In the genomic region with DNA sequence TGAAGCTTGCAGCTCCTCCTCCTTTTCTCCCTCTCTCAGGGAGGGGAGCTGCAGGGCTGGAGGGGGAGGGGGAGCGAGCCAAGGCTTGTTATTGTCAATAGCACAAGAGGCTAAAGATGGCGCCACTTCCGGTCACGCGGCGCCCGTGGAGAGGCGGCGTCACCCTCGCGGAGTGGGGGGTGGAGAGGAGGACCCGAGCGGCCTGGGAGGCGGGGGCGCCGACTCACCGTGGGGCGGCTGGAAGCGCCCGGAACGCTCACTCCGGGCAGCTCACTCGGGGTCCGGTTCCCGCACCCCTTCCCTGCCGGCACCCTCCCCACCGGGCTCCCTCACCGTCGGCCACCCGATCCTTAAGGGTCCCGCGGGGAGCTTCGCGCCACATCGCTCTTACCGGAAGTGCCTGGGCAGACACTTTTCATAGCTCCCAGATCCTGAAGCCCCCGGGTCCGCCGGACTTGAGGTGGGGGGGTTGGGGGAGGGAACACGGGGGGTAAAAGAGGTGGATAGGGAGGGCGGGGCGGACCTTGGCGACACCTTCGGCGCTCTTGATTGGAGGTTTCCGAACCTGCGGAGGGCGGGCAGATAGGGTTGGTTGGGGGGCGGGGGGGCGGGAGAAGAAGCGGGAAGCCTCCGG, we compare ENCODE assay signal across 8 mouse cellular contexts. TPM values are rescaled to one million over a fixed set of nuclear protein-coding genes. Genes with fewer than 3 reads are reported as not detected.
DNase-seq lines count a peak whose midpoint lies in the region; ATAC-seq and TF ChIP-seq lines count a peak whose summit lies in the region.

No protein-coding gene starts in this region.

- peak; percentile 39; the same call in 1 of the 2 replicates for TF ChIP-seq POLR2A in cerebellum, adult 2 months (IDR thresholded peaks at IDR 0.05; ENCODE audit: borderline replicate concordance, insufficient read depth, low read length)

- H3K9me3 ChIP-seq in G1E (replicated peaks), result no peaks in the 10 kb centered on the region
- H3K9me3 ChIP-seq in forebrain, postnatal 0 days (ENCODE audit: low read length), result no peaks in the 10 kb centered on the region
- H3K9me3 ChIP-seq in lung, embryonic 16.5 days (ENCODE audit: control insufficient read depth, low read length), result no peaks in the 10 kb centered on the region

- peaks cover 19% of the 10 kb centered on the region for H3K36me3 ChIP-seq in G1E (replicated peaks)
- H3K36me3 ChIP-seq in forebrain, postnatal 0 days (ENCODE audit: insufficient read depth), result no peaks in the 10 kb centered on the region
- peaks cover 4% of the 10 kb centered on the region; the same call in 1 of the 2 replicates for H3K36me3 ChIP-seq in lung, embryonic 16.5 days (ENCODE audit: control insufficient read depth, insufficient read depth, low read length)

- peak; percentile 65 for DNase-seq in G1E (ENCODE audit: low spot score)
- peak; percentile 88 to 89 for DNase-seq in cerebellum, adult 2 months
- peak; percentile 89 for DNase-seq in forebrain, postnatal 0 days
- peak; percentile 62 for DNase-seq in layer of hippocampus, adult 9-10 months (ENCODE audit: low spot score)
- DNase-seq in ovary, postnatal 10 days (ENCODE audit: low spot score), result peak; percentile 66
- peak; percentile 68 to 77 for DNase-seq in thymus, postnatal 10 days (ENCODE audit: low spot score in 2 of 2)

- H3K9ac ChIP-seq in forebrain, postnatal 0 days, result peak overlapping the region; percentile 71
- peak overlapping the region; percentile 74 for H3K9ac ChIP-seq in lung, embryonic 16.5 days (ENCODE audit: low read length)

- H3K4me1 ChIP-seq in G1E (ENCODE audit: insufficient read depth, low read depth, low read length), result no peaks in the 10 kb centered on the region; the same call in 1 of the 2 replicates
- H3K4me1 ChIP-seq in cerebellum, adult 2 months (ENCODE audit: control insufficient read depth, insufficient read depth, low read length), result 0 out of 2 replicates have a peak, but pooled peaks cover 2% of the 10 kb centered on the region
- no peaks in the 10 kb centered on the region for H3K4me1 ChIP-seq in forebrain, postnatal 0 days (ENCODE audit: insufficient read depth)
- H3K4me1 ChIP-seq in lung, embryonic 16.5 days (replicated peaks; ENCODE audit: control insufficient read depth, insufficient read depth, low read length), result no peaks in the 10 kb centered on the region

- no peaks in the 10 kb centered on the region for H3K27me3 ChIP-seq in G1E (ENCODE audit: insufficient read depth, low read length)
- no peaks in the 10 kb centered on the region for H3K27me3 ChIP-seq in cerebellum, adult 2 months (ENCODE audit: control insufficient read depth, insufficient read depth, low read length)
- no peaks in the 10 kb centered on the region for H3K27me3 ChIP-seq in forebrain, postnatal 0 days (ENCODE audit: insufficient read depth, low read length)
- no peaks in the 10 kb centered on the region for H3K27me3 ChIP-seq in lung, embryonic 16.5 days (ENCODE audit: control insufficient read depth, insufficient read depth, low read depth, low read length)

- peak overlapping the region; percentile 61 for H3K4me2 ChIP-seq in forebrain, postnatal 0 days (ENCODE audit: low read depth)
- peak overlapping the region; percentile 71 for H3K4me2 ChIP-seq in lung, embryonic 16.5 days (ENCODE audit: low read depth, low read length)

- no peak for TF ChIP-seq CTCF in G1E (IDR thresholded peaks at IDR 0.05; ENCODE audit: low read depth, low read length)
- TF ChIP-seq CTCF in cerebellum, adult 2 months (IDR thresholded peaks at IDR 0.05; ENCODE audit: borderline replicate concordance, insufficient read depth, low read depth, low read length), result no peak
- no peak for TF ChIP-seq CTCF in forebrain, postnatal 0 days (IDR thresholded peaks at IDR 0.05; ENCODE audit: low read depth)

- peak overlapping the region; percentile 96 for H3K27ac ChIP-seq in cerebellum, adult 2 months (ENCODE audit: insufficient read depth, low read length)
- peak overlapping the region; percentile 91 for H3K27ac ChIP-seq in forebrain, postnatal 0 days (ENCODE audit: low read depth, low read length)
- peak overlapping the region; percentile 97 for H3K27ac ChIP-seq in lung, embryonic 16.5 days (ENCODE audit: low read length)

- ATAC-seq in G1E (ENCODE audit: extremely low read depth, insufficient number of reproducible peaks, low FRiP score, poor library complexity, severe bottlenecking), result peak; percentile 78
- ATAC-seq in forebrain, postnatal 0 days, result peak; percentile 96
- peak; percentile 78 to 96 for ATAC-seq in hematopoietic stem cell, adult 5-6 weeks (replicated peaks in 1 of 2; ENCODE audit: insufficient read depth in 1 of 2, low FRiP score in 2 of 2, low TSS enrichment in 1 of 2, low read depth in 1 of 2, poor library complexity in 2 of 2, severe bottlenecking in 2 of 2)
- ATAC-seq in lung, embryonic 16.5 days (ENCODE audit: low read depth), result peak; percentile 95

- H3K4me3 ChIP-seq in G1E (ENCODE audit: low read depth, low read length), result peak overlapping the region; percentile 75
- peak overlapping the region; percentile 88 for H3K4me3 ChIP-seq in cerebellum, adult 2 months (replicated peaks; ENCODE audit: insufficient read depth, low read depth, low read length)
- H3K4me3 ChIP-seq in forebrain, postnatal 0 days (ENCODE audit: low read depth, low read length), result peak overlapping the region; percentile 54
- peak overlapping the region; percentile 61 for H3K4me3 ChIP-seq in lung, embryonic 16.5 days (ENCODE audit: low read length)

- WGBS in cerebellum, adult 2 months, result 5% methylated on average over 32 of the region's 52 CpGs
- WGBS in forebrain, postnatal 0 days, result 25% methylated on average over 31 of the region's 52 CpGs
- 13% methylated on average over 38 of the region's 52 CpGs for WGBS in lung, embryonic 16.5 days

RNA-seq across cellular contexts. Expression of a gene that starts 11.3 kb away (rescaled TPM):
- 61.1 and 68.4 TPM in 2 replicates for total RNA-seq in G1E (2014; fragmentation: Nextera tagmentation)
- 52.1 and 62.5 TPM in 2 replicates for total RNA-seq in G1E (2017)
- 6.2 and 7.9 TPM in 2 replicates for polyA plus RNA-seq in G1E (2012)
- 17.9 and 20.8 TPM in 2 replicates for polyA plus RNA-seq in cerebellum, adult 2 months (2012; rRNA removed)
- 21.8 and 28.6 TPM in 2 replicates for total RNA-seq in forebrain, postnatal 0 days (2014; rRNA removed)
- 11.7 and 13.8 TPM in 2 replicates for polyA plus RNA-seq in forebrain, postnatal 0 days (2015; fragmentation: Nextera tagmentation; extraction: Ambion mirVana)
- 62.3 and 67.9 TPM in 2 replicates for total RNA-seq in hematopoietic stem cell, adult 5-6 weeks (2017)
- polyA plus RNA-seq in lung, embryonic 16.5 days (2015; fragmentation: Nextera tagmentation; extraction: Ambion mirVana), result 22.2 and 24.7 TPM in 2 replicates

RNA-seq across cellular contexts. Expression of a gene that starts 35.7 kb away (rescaled TPM):
- total RNA-seq in G1E (2014; fragmentation: Nextera tagmentation) (36.5 and 55.3 TPM in 2 replicates), G1E (2017) (73.0 and 78.2 TPM in 2 replicates)
- 1.2 and 2.1 TPM in 2 replicates for polyA plus RNA-seq in G1E (2012)
- 79.3 and 80.6 TPM in 2 replicates for polyA plus RNA-seq in cerebellum, adult 2 months (2012; rRNA removed)
- 77.9 and 98.0 TPM in 2 replicates for total RNA-seq in forebrain, postnatal 0 days (2014; rRNA removed)
- 174 and 215 TPM in 2 replicates for polyA plus RNA-seq in forebrain, postnatal 0 days (2015; fragmentation: Nextera tagmentation; extraction: Ambion mirVana)
- 44.0 and 66.5 TPM in 2 replicates for total RNA-seq in hematopoietic stem cell, adult 5-6 weeks (2017)
- 92.9 and 95.7 TPM in 2 replicates for polyA plus RNA-seq in lung, embryonic 16.5 days (2015; fragmentation: Nextera tagmentation; extraction: Ambion mirVana)

Comparison
In these comparisons a context has a peak if more than half of its experiments do, and no peak if none do; other contexts are left out.
1. Peak in every context shown above with its lines: DNase-seq, ATAC-seq, H3K4me3 ChIP-seq and H3K27ac ChIP-seq.
2. RNA of a gene that starts 35.7 kb away (polyA plus RNA-seq): 174 to 215 TPM in forebrain, postnatal 0 days, 92.9 to 95.7 TPM in lung, embryonic 16.5 days and 79.3 to 80.6 TPM in cerebellum, adult 2 months; 1.2 to 2.1 TPM in G1E; every median in the first group is over 10 times any median in the second.